Mouse (Mus musculus) heart, postnatal 14 days (tissue): ENCODE measurements around the gene Hbb-bh1. TPM values are rescaled to one million over a fixed set of nuclear protein-coding genes. Genes with fewer than 3 reads are reported as not detected.
"Not testable (repeated sequence)": the region's sequence is repeated elsewhere in the genome, so short reads cannot be mapped to it uniquely, and the experiment has no call there.

ENCODE experiments used
- DNase-seq, 2 experiments: peaks; one replicate each; pipeline ENCODE4 v3.0.0; 2021 to 2022
- intact Hi-C: fragments of 180-260 bp; cut with DNase I; formaldehyde crosslinking; loops from one replicate; pipeline ENCODE4 v1.15.1; 2025
- long read RNA-seq, 2 experiments: library from polyadenylated mRNA; stranded (forward); transcript quantifications; one replicate each; pipeline ENCODE4 v2.0.0; 2021
- total RNA-seq, 2 experiments: library from RNA; stranded (reverse); gene quantifications; 2 replicates each; pipeline ENCODE4 v1.2.3; 2021

The Hbb-bh1 gene
- not detected for total RNA-seq
- long read RNA-seq, experiment 1: 0 reads
- long read RNA-seq, experiment 2: 0 reads

- no peak for DNase-seq
- intact Hi-C loops: no loop called here
Observed at GRCm38 (mm10) chr7:103843034-103843433, at the start of gene Hbb-bh1. Gene Hbb-bh1 (minus strand): TSS chr7:103843164.

- DNase-seq: no peak
- intact Hi-C loops: no loop called here
Observed at GRCm38 (mm10) chr7:103886152-103886551, 43.2 kb upstream of the Hbb-bh1 start, which contains the start of gene Olfr66. Gene Olfr66 (minus strand): TSS chr7:103886252.

GRCm38 (mm10) chr7:103877093-103877492 is 34.1 kb upstream of the Hbb-bh1 start:
- no peak for DNase-seq
- intact Hi-C loops: loop anchor here (10.0 kb wide), 1 partner anchor 1362 kb away; no protein-coding TSS in a partner anchor

- DNase-seq: no peak
- intact Hi-C loops: loop anchor here (10.0 kb wide), 1 partner anchor 1360 kb away; no protein-coding TSS in a partner anchor
Observed at GRCm38 (mm10) chr7:103874451-103874850, 31.5 kb upstream of the Hbb-bh1 start.

- no peak for DNase-seq
- intact Hi-C loops: loop anchor here (10.0 kb wide), 1 partner anchor 1358 kb away; no protein-coding TSS in a partner anchor
Observed at GRCm38 (mm10) chr7:103873064-103873463, 30.1 kb upstream of the Hbb-bh1 start.

- intact Hi-C loops: loop anchor here (10.0 kb wide), 1 partner anchor 1356 kb away; no protein-coding TSS in a partner anchor
- no peak for DNase-seq
Observed at GRCm38 (mm10) chr7:103870667-103871066, 27.7 kb upstream of the Hbb-bh1 start.

- DNase-seq: no peak
Observed at GRCm38 (mm10) chr7:103865716-103866115, 22.8 kb upstream of the Hbb-bh1 start.

GRCm38 (mm10) chr7:103861531-103861930 is 18.6 kb upstream of the Hbb-bh1 start:
- intact Hi-C loops: no loop called here
- no peak for DNase-seq

More at GRCm38 (mm10) chr7:103865716-103866115, 22.8 kb upstream of the Hbb-bh1 start:
- intact Hi-C loops: no loop called here

GRCm38 (mm10) chr7:103860855-103861254 is 17.9 kb upstream of the Hbb-bh1 start:
- DNase-seq: peak; percentile 29 to 48
- intact Hi-C loops: no loop called here

GRCm38 (mm10) chr7:103859076-103859475 is 16.1 kb upstream of the Hbb-bh1 start:
- intact Hi-C loops: no loop called here

GRCm38 (mm10) chr7:103854669-103855068 is 11.7 kb upstream of the Hbb-bh1 start:
- intact Hi-C loops: no loop called here
- DNase-seq: no peak

More at GRCm38 (mm10) chr7:103859076-103859475, 16.1 kb upstream of the Hbb-bh1 start:
- DNase-seq: no peak

- intact Hi-C loops: no loop called here
Observed at GRCm38 (mm10) chr7:103853090-103853489, 10.1 kb upstream of the Hbb-bh1 start, which contains the start of gene Hbb-y. Gene Hbb-y (minus strand): TSS chr7:103853216.

GRCm38 (mm10) chr7:103844525-103845325 is 1.8 kb upstream of the Hbb-bh1 start:
- intact Hi-C loops: no loop called here
- no peak for DNase-seq

More at GRCm38 (mm10) chr7:103853090-103853489, 10.1 kb upstream of the Hbb-bh1 start, which contains the start of gene Hbb-y:
- DNase-seq: no peak

GRCm38 (mm10) chr7:103840268-103840667 is 2.7 kb downstream of the Hbb-bh1 start, which contains the start of gene Hbb-bh2:
Gene Hbb-bh2 (minus strand): TSS chr7:103840520.
- DNase-seq: no peak
- intact Hi-C loops: no loop called here

- intact Hi-C loops: no loop called here
- no peak for DNase-seq
Observed at GRCm38 (mm10) chr7:103827808-103828207, 15.2 kb downstream of the Hbb-bh1 start, which contains the start of gene Hbb-bs. Gene Hbb-bs (minus strand): TSS chr7:103828096.

GRCm38 (mm10) chr7:103827139-103827538 is 15.8 kb downstream of the Hbb-bh1 start:
- DNase-seq, intact Hi-C loops: not testable (repeated sequence)

GRCm38 (mm10) chr7:103826255-103826887 is 16.6 kb downstream of the Hbb-bh1 start:
- intact Hi-C loops: no loop called here
- DNase-seq: no peak

- intact Hi-C loops: no loop called here
- DNase-seq: no peak
Observed at GRCm38 (mm10) chr7:103825536-103826254, 17.3 kb downstream of the Hbb-bh1 start.

- no peak for DNase-seq
- intact Hi-C loops: no loop called here
Observed at GRCm38 (mm10) chr7:103824597-103824996, 18.4 kb downstream of the Hbb-bh1 start.

- DNase-seq, intact Hi-C loops: not testable (repeated sequence)
Observed at GRCm38 (mm10) chr7:103815085-103815484, 27.9 kb downstream of the Hbb-bh1 start.
